Mouse (Mus musculus) thymus, adult 2 months (tissue): Measurements from ENCODE around the gene Topaz1. TPM values are rescaled to one million over a fixed set of nuclear protein-coding genes. Genes with fewer than 3 reads are reported as not detected.

Experiments
- DNase-seq: peaks from one replicate; pipeline ENCODE4 v3.0.0; 2021
- H3K27ac ChIP-seq: fragments of 200-500 bp; 2 replicates; pipeline ENCODE4 v1.5.1; 2012; ENCODE audit warnings: low read length, control low read depth; ENCODE audit not compliant: control insufficient read depth, insufficient read depth
- H3K27me3 ChIP-seq: fragments of 200-500 bp; 2 replicates; pipeline ENCODE4 v1.6.1; 2012; ENCODE audit warnings: mild to moderate bottlenecking, low read length, moderate library complexity, mixed read lengths; ENCODE audit not compliant: control insufficient read depth, insufficient read depth
- H3K36me3 ChIP-seq: fragments of 200-500 bp; 2 replicates; pipeline ENCODE4 v1.6.1; 2012; ENCODE audit warnings: mild to moderate bottlenecking, low read length, moderate library complexity; ENCODE audit not compliant: control insufficient read depth, insufficient read depth
- H3K4me1 ChIP-seq: fragments of 200-500 bp; replicated peaks from 2 replicates; pipeline ENCODE4 v1.6.1; 2012; ENCODE audit warnings: low read length; ENCODE audit not compliant: control insufficient read depth, insufficient read depth
- H3K4me3 ChIP-seq: fragments of 200-500 bp; 2 replicates; pipeline ENCODE4 v1.5.1; 2012; ENCODE audit warnings: mild to moderate bottlenecking, low read length, control low read depth, moderate library complexity; ENCODE audit not compliant: control insufficient read depth, insufficient read depth
- CTCF ChIP-seq: fragments of 200-500 bp; IDR thresholded peaks from 2 replicates; pipeline ENCODE4 v1.5.1; 2012; ENCODE audit warnings: mild to moderate bottlenecking, control low read depth, low read length, moderate library complexity, borderline replicate concordance; ENCODE audit not compliant: control insufficient read depth, poor library complexity, insufficient read depth; ENCODE audit errors: extremely low read depth
- POLR2A ChIP-seq: fragments of 200-500 bp; IDR thresholded peaks from 2 replicates; pipeline ENCODE4 v1.6.1; 2012; ENCODE audit warnings: mild to moderate bottlenecking, low read length, control low read depth, moderate library complexity; ENCODE audit not compliant: control insufficient read depth, poor library complexity, insufficient read depth; ENCODE audit errors: extremely low read depth
- WGBS: fragments of 180-500 bp; shearing (Covaris S2); methylation state at CpG from one replicate; pipeline ENCODE4 v1.1.7; 2018; 5-methylcytosine and 5-hydroxymethylcytosine counted together
- polyA plus RNA-seq: library from polyadenylated mRNA; depleted of rRNA; stranded (reverse); fragments of >200 nt; gene quantifications from 2 replicates; pipeline ENCODE4 v1.2.3, GENCODE M21; 2012; rRNA removed

Gene Topaz1
- polyA plus RNA-seq, result not detected in 2 replicates

DNA sequence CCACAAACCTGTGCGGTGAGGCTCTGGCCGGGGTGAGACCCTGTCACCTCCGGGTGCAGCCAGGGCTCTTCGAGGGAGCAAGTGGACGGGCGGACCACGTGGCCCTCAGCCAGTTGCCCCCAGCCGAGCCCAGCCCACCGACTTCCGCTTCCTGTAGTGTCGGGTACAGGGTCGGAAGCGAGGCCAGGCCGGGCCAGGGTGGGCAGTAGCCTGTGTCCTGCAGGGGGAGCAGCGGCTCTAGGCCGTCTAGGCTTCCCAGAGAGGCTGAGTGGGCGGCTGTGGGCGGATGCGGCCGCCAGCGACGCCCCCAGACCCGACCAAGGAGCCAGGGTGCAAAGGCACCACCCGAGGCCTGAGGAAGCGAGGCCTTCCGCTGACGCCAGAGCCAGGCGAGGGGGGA lies at the start of gene Topaz1:
Topaz1 (plus strand) TSS at position 287 of the 400 bp plus-strand sequence.
- no peaks in the 10 kb centered on the region for H3K36me3 ChIP-seq
- no peak within 1 kb of the TSS for H3K4me3 ChIP-seq
- H3K4me1 ChIP-seq, result no peaks in the 10 kb centered on the region
- H3K27ac ChIP-seq, result no peak within 1 kb of the TSS
- TF ChIP-seq POLR2A (no peak), CTCF (no peak)
- WGBS, result 92% methylated on average over 28 of the region's 28 CpGs
- no peak for DNase-seq
- no peaks in the 10 kb centered on the region for H3K27me3 ChIP-seq

DNA sequence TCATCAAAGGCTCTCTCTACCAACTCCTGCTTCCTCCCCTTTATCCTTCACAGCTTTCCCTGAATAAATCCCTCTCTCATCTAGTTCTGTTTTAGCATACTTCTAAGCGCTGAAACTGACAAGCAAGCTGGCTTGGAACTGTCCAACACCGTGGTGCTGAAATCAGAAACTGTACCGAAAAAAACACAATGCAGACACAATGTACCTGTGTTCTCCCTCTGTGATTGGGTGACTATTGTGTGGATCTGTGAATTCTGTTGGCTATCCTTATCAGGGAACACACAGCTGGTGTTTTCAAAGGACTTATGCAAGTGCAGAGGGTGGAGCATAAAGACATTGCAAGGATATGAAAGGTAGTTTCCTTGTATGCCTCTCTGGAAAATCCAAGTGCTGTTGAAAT lies 45.3 kb upstream of the Topaz1 start:
- H3K27ac ChIP-seq, result no peak overlapping the region
- TF ChIP-seq CTCF (no peak), POLR2A (no peak)
- no peaks in the 10 kb centered on the region for H3K4me1 ChIP-seq
- peak; percentile 5 for DNase-seq
- 6% methylated on average over 3 of the region's 3 CpGs for WGBS
- no peaks in the 10 kb centered on the region for H3K27me3 ChIP-seq
- H3K4me3 ChIP-seq, result no peak overlapping the region
- no peaks in the 10 kb centered on the region for H3K36me3 ChIP-seq

DNA sequence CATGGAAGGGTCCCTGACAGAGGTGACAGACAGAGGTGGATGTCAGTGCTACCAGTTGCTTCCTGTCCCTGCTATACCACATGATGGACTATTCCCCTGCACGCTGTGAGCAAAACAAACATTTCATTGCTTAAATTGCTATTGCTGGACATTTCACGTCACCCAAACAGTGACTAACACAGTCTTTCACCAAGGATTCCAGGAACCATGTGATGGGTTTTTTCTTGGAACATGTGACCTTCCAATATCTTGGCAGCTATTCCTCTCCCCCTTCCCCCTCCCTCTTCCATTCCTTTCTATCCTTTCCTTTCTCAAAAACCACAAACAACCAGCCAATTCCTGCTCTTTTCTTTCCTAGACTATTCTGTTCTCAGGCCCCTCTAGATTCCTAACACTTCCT lies 33.3 kb upstream of the Topaz1 start:
- 60% methylated on average over 2 of the region's 2 CpGs for WGBS

DNA sequence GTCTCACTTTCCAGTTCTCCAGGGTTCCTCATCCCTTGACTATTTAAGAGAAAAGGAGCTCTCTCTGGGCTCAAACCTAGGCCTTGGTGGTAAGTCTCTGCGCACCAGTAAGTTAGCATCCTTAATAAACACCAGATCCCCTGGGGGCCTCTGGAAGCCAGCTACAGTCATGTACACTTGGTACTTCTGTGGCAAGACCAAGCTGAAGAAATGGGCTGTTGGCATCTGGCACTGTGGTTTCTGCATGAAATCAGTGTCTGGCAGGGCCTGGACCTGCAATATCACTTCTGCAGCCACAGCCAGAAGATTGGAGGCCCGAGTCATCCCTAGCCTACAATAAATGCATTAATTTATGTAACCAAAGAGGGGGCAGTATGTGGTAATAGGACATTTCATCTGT lies 32.1 kb upstream of the Topaz1 start:
- H3K27ac ChIP-seq, result no peak overlapping the region
- no peak overlapping the region for H3K4me3 ChIP-seq
- WGBS, result 78% methylated on average over 2 of the region's 2 CpGs
- no peak for DNase-seq
- no peaks in the 10 kb centered on the region; the same call in 1 of the 2 replicates for H3K27me3 ChIP-seq
- H3K4me1 ChIP-seq, result no peaks in the 10 kb centered on the region
- H3K36me3 ChIP-seq, result no peaks in the 10 kb centered on the region
- TF ChIP-seq POLR2A (no peak), CTCF (no peak)

More for the DNA sequence above, 33.3 kb upstream of the Topaz1 start:
- no peak overlapping the region for H3K4me3 ChIP-seq
- DNase-seq, result no peak
- H3K36me3 ChIP-seq, result no peaks in the 10 kb centered on the region
- no peak overlapping the region for H3K27ac ChIP-seq
- TF ChIP-seq CTCF, result no peak
- H3K27me3 ChIP-seq, result no peaks in the 10 kb centered on the region; the same call in 1 of the 2 replicates
- H3K4me1 ChIP-seq, result no peaks in the 10 kb centered on the region

DNA sequence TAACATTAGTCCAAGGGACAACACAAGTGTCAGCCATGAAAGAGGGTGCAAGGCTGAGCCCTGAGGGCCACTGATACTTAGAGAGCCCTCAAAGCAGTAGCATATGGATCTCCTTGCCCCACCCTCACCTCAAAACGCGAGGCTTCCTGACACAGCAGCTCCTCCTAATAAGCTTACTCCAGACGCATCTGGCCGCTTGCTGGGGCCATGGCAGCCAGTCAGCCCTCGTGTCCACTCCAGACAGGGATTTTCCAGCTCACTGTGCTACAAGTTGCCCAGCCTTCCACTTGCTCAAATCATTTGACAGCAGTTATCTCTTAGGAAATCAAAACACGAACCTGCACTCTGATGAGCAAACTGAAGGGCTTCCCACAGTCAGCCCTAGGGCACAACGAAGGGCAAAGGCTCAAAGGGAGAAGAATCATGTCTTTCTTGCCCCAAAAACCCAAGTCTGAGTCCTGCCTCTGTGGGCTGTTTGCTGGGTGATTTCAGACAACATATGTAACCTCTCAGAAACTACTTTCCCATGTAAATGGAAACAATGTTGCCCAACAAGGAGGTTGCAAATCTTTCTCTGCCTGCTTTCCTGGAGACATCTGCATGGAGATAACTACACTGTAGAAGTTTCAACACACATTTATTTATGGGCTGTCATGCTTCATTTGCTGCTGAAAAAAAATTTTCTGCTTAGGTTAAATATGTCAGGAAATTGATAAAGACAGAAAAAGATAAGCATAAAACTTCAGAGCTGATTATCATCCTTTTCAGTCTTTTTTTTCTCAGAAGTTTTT lies 30.8 kb upstream of the Topaz1 start:
- no peak overlapping the region for H3K4me3 ChIP-seq
- H3K4me1 ChIP-seq, result no peaks in the 10 kb centered on the region
- no peaks in the 10 kb centered on the region; the same call in 1 of the 2 replicates for H3K27me3 ChIP-seq
- no peaks in the 10 kb centered on the region for H3K36me3 ChIP-seq
- no peak for DNase-seq
- H3K27ac ChIP-seq, result no peak overlapping the region
- WGBS, result 45% methylated on average over 7 of the region's 7 CpGs
- TF ChIP-seq CTCF (no peak), POLR2A (no peak)

DNA sequence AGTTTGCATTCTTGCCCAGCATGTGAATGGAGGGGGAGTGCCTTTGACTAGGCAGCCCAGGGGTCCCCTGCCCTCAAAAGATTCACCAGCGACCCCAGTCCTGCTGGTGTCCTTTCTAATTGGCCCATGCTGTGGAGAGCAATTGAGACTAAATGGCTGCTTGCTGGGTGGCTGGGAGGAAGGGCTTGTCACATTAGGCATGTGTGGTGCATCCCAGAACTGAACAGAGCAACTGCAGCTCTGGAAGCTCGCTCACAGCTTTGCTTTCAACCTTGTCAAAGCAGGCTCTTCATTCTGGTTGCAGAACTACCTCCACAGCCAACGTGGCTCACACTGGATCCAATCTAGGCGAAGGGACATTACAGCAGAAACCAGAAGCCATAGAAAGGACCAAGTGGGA lies 24.9 kb upstream of the Topaz1 start:
- DNase-seq, result no peak
- Histone ChIP-seq H3K4me3 (no peak overlapping the region), H3K4me1 (no peaks in the 10 kb centered on the region), H3K36me3 (no peaks in the 10 kb centered on the region), H3K27me3 (peaks cover 2% of the 10 kb centered on the region; the same call in 1 of the 2 replicates), H3K27ac (no peak overlapping the region)
- TF ChIP-seq CTCF, result no peak
- no peak for TF ChIP-seq POLR2A
- 66% methylated on average over 4 of the region's 4 CpGs for WGBS
